Mouse (Mus musculus): ENCODE data around the gene Wasf2. TPM values are rescaled to one million over a fixed set of nuclear protein-coding genes. Genes with fewer than 3 reads are reported as not detected.

Wasf2 gene
- total RNA-seq, 2 experiments from 2014 or later, result 27.3 to 34.8 TPM

GRCm38 (mm10) chr4:133212562-133213267, 82.4 kb downstream of the Wasf2 start:
- DNase-seq (ENCODE audit: low spot score in 2 of 2), result peak; percentile 81 to 84
- intact Hi-C loops (cut with DNase I), result loop anchor here (1.0 to 10.0 kb wide), 2 partner anchors 201 to 268 kb away; partner anchors contain the start of gene Ahdc1

GRCm38 (mm10) chr4:133213268-133213590, 82.9 kb downstream of the Wasf2 start:
- intact Hi-C loops (cut with DNase I), result loop anchor here (10.0 kb wide), 1 partner anchor 268 kb away; no protein-coding TSS in a partner anchor
- peak; percentile 41 to 62 for DNase-seq (ENCODE audit: low spot score in 2 of 2)

GRCm38 (mm10) chr4:133213661-133214060, 83.4 kb downstream of the Wasf2 start:
- intact Hi-C loops (cut with DNase I), result loop anchor here (10.0 kb wide), 1 partner anchor 269 kb away; no protein-coding TSS in a partner anchor
- DNase-seq (ENCODE audit: low spot score in 2 of 2), result no peak

GRCm38 (mm10) chr4:133217641-133218040, 87.3 kb downstream of the Wasf2 start:
- intact Hi-C loops (cut with DNase I), result loop anchor here (5.0 to 10.0 kb wide), 3 partner anchors 35 to 273 kb away; no protein-coding TSS in a partner anchor
- peak in 1 of 2 experiments; percentile 61 for DNase-seq (ENCODE audit: low spot score in 2 of 2)

- no peak for DNase-seq (ENCODE audit: low spot score in 2 of 2)
- intact Hi-C loops (cut with DNase I), result loop anchor here (5.0 to 10.0 kb wide), 3 partner anchors 34 to 274 kb away; no protein-coding TSS in a partner anchor
These were observed 88.4 kb downstream of the Wasf2 start for GRCm38 (mm10) chr4:133218745-133219144.

GRCm38 (mm10) chr4:133220656-133221055, 90.4 kb downstream of the Wasf2 start:
- intact Hi-C loops (cut with DNase I), result no loop called here
- DNase-seq (ENCODE audit: low spot score in 2 of 2), result no peak

GRCm38 (mm10) chr4:133221701-133222100, 91.4 kb downstream of the Wasf2 start:
- intact Hi-C loops (cut with DNase I), result no loop called here
- DNase-seq (ENCODE audit: low spot score in 2 of 2), result no peak

GRCm38 (mm10) chr4:133223875-133224274, 93.6 kb downstream of the Wasf2 start:
- DNase-seq (ENCODE audit: low spot score in 2 of 2), result no peak
- intact Hi-C loops (cut with DNase I), result no loop called here

GRCm38 (mm10) chr4:133226073-133226472, 95.8 kb downstream of the Wasf2 start:
- no peak for DNase-seq (ENCODE audit: low spot score in 2 of 2)
- intact Hi-C loops (cut with DNase I), result no loop called here

- intact Hi-C loops (cut with DNase I), result no loop called here
- no peak for DNase-seq (ENCODE audit: low spot score in 2 of 2)
These were observed 97.3 kb downstream of the Wasf2 start for GRCm38 (mm10) chr4:133227636-133228035.

GRCm38 (mm10) chr4:133229582-133229981, 99.3 kb downstream of the Wasf2 start:
- intact Hi-C loops (cut with DNase I), result no loop called here
- DNase-seq (ENCODE audit: low spot score in 2 of 2), result no peak

GRCm38 (mm10) chr4:133233285-133233976, 103.1 kb downstream of the Wasf2 start:
- intact Hi-C loops (cut with DNase I), result loop anchor here (5.0 kb wide), 1 partner anchor 64 kb away; no protein-coding TSS in a partner anchor
- DNase-seq (ENCODE audit: low spot score in 2 of 2), result no peak

GRCm38 (mm10) chr4:133234771-133235170, 104.5 kb downstream of the Wasf2 start:
- intact Hi-C loops (cut with DNase I), result loop anchor here (5.0 kb wide), 1 partner anchor 63 kb away; no protein-coding TSS in a partner anchor
- no peak for DNase-seq (ENCODE audit: low spot score in 2 of 2)

GRCm38 (mm10) chr4:133235415-133235814, 105.1 kb downstream of the Wasf2 start:
- intact Hi-C loops (cut with DNase I), result no loop called here
- no peak for DNase-seq (ENCODE audit: low spot score in 2 of 2)

- intact Hi-C loops (cut with DNase I), result no loop called here
- DNase-seq (ENCODE audit: low spot score in 2 of 2), result no peak
These were observed 107.6 kb downstream of the Wasf2 start for GRCm38 (mm10) chr4:133237911-133238310.

GRCm38 (mm10) chr4:133240490-133240921, 110.2 kb downstream of the Wasf2 start, which contains the start of gene Map3k6:
Gene Map3k6 (plus strand): TSS chr4:133240818.
- DNase-seq (ENCODE audit: low spot score in 2 of 2), result peak; percentile 18 to 53
- intact Hi-C loops (cut with DNase I), result no loop called here

GRCm38 (mm10) chr4:133240934-133241908, 110.9 kb downstream of the Wasf2 start:
- intact Hi-C loops (cut with DNase I), result no loop called here
- peak; percentile 85 to 89 for DNase-seq (ENCODE audit: low spot score in 2 of 2)

GRCm38 (mm10) chr4:133241910-133242309, 111.6 kb downstream of the Wasf2 start:
- intact Hi-C loops (cut with DNase I), result no loop called here
- no peak for DNase-seq (ENCODE audit: low spot score in 2 of 2)

GRCm38 (mm10) chr4:133242710-133243109, 112.4 kb downstream of the Wasf2 start:
- intact Hi-C loops (cut with DNase I), result no loop called here
- no peak for DNase-seq (ENCODE audit: low spot score in 2 of 2)

Measured in left cerebral cortex, postnatal 14 days (tissue).